Mouse (Mus musculus): Measurements from ENCODE around the gene Cldn4.

- TF ChIP-seq GATA1 (IDR thresholded peaks at IDR 0.05; ENCODE audit: low read length) (no peak), TAL1 (IDR thresholded peaks at IDR 0.05; ENCODE audit: low read length) (no peak)
Observed at GRCm38 (mm10) chr5:134970671-134971070, 23.9 kb upstream of the Cldn4 start.

Measured in erythroblast, embryonic 14.5 days (primary cell).